Comparison of ENCODE assay signal across 37 mouse cellular contexts in the genomic region with DNA sequence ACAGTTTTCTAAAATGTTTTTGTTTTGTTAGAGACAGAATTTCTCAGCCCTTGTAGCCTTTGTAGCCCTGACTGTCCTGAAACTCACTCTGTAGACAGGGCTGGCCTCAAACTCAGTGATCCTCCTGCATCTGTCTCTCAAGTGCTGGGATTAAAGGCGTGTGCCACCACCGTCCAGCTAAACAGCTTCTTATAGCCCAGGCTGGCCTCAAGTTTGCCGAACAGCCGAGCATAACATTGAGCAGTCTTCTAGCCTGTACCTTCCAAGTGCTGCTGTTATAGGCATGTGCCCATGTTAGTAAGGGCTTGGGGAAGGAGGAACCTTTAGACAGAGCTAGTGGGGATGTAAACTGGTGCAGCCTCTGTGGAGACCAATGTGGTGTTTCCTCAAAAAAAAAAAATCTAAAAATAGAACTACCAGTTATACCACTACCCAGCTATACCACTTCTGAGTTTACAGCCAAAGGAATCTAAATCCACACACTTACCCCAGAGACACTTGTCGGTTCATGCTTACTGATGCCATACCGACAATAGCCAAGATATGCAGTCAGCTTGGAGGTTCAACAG. TPM values are rescaled to one million over a fixed set of nuclear protein-coding genes. Genes with fewer than 3 reads are reported as not detected.
DNase-seq lines count a peak whose midpoint lies in the region; ATAC-seq and TF ChIP-seq lines count a peak whose summit lies in the region.
"Had no signal": no experiment of that assay in that cellular context is flagged by ENCODE, and none has a peak within 500 bp of the region (broad histone marks: within the 10 kb centered on the region; RNA-seq: fewer than 3 reads in every experiment).

Gene Bex6 (plus strand): TSS at position 491 of the 569 bp plus-strand sequence.

- H3K36me3 ChIP-seq in midbrain, embryonic 11.5 days (ENCODE audit: control insufficient read depth, insufficient read depth, low read length), result no peaks in the 10 kb centered on the region
- no peaks in the 10 kb centered on the region for H3K36me3 ChIP-seq in midbrain, embryonic 15.5 days (replicated peaks)
- H3K36me3 ChIP-seq in liver, embryonic 16.5 days (ENCODE audit: control insufficient read depth, insufficient read depth), result no peaks in the 10 kb centered on the region
- H3K36me3 ChIP-seq in heart, adult 2 months (ENCODE audit: control insufficient read depth, insufficient read depth, low read length), result no peaks in the 10 kb centered on the region; the same call in 1 of the 2 replicates
- H3K36me3 ChIP-seq: forebrain, embryonic 12.5 days; heart, embryonic 10.5 days; heart, embryonic 15.5 days; hindbrain, embryonic 12.5 days; intestine, embryonic 15.5 days; limb, embryonic 10.5 days; limb, embryonic 15.5 days; neural tube, embryonic 12.5 days had no signal

- H3K79me2 ChIP-seq in heart, adult 2 months (replicated peaks; ENCODE audit: control insufficient read depth, insufficient read depth, low read length), result no peaks in the 10 kb centered on the region

- no peak within 1 kb of the TSS for H3K4me2 ChIP-seq in midbrain, embryonic 11.5 days
- H3K4me2 ChIP-seq in midbrain, embryonic 15.5 days, result no peak within 1 kb of the TSS
- H3K4me2 ChIP-seq in liver, embryonic 16.5 days (ENCODE audit: low read depth, low read length), result no peak within 1 kb of the TSS
- H3K4me2 ChIP-seq: forebrain, embryonic 12.5 days; heart, embryonic 15.5 days; hindbrain, embryonic 12.5 days; intestine, embryonic 15.5 days; limb, embryonic 15.5 days; lung, embryonic 14.5 days; neural tube, embryonic 12.5 days had no signal

- no peak within 1 kb of the TSS for H3K4me3 ChIP-seq in midbrain, embryonic 11.5 days (ENCODE audit: low read depth, low read length)
- H3K4me3 ChIP-seq in midbrain, embryonic 15.5 days, result no peak within 1 kb of the TSS
- H3K4me3 ChIP-seq in bone marrow macrophage, adult 2 months (ENCODE audit: insufficient read depth, low read length), result no peak within 1 kb of the TSS
- no peak within 1 kb of the TSS for H3K4me3 ChIP-seq in liver, embryonic 16.5 days (ENCODE audit: low read depth, low read length)
- no peak within 1 kb of the TSS for H3K4me3 ChIP-seq in heart, adult 2 months
- H3K4me3 ChIP-seq: erythroblast, embryonic 14.5 days; forebrain, embryonic 12.5 days; gastrocnemius, adult 2 months; heart, embryonic 10.5 days; heart, embryonic 15.5 days; hindbrain, embryonic 12.5 days; intestine, embryonic 15.5 days; limb, embryonic 10.5 days; limb, embryonic 15.5 days; myocyte; neural tube, embryonic 12.5 days had no signal

- WGBS in midbrain, embryonic 11.5 days, result 85% methylated on average over 6 of the region's 6 CpGs
- WGBS in midbrain, embryonic 15.5 days, result 87% methylated on average over 6 of the region's 6 CpGs
- 30% methylated on average over 6 of the region's 6 CpGs for WGBS in liver, embryonic 16.5 days (ENCODE audit: insufficient replicate concordance)
- WGBS in heart, adult 2 months, result 83% methylated on average over 6 of the region's 6 CpGs

- peak; percentile 62 for DNase-seq in midbrain, embryonic 11.5 days (ENCODE audit: low spot score, missing footprints)
- DNase-seq in heart, adult 2 months, result no peak
- no peak for DNase-seq in gastrocnemius, postnatal 25 days
- DNase-seq: adrenal gland, adult 8-10 months; B cell, adult 2 months; cerebellum, adult 11 months; cerebellum, adult 9-11 months; gastrocnemius, adult 2 months; kidney, adult 9 months; kidney, postnatal 10 days; layer of hippocampus, adult 9-11 months; lung, embryonic 14.5 days; right cerebral cortex, postnatal 4 days had no signal

- TF ChIP-seq EP300 in heart, adult 2 months (IDR thresholded peaks at IDR 0.05; ENCODE audit: insufficient read depth, low read depth, low read length), result no peak

- H3K27ac ChIP-seq in midbrain, embryonic 11.5 days (ENCODE audit: low read depth, low read length), result no peak within 1 kb of the TSS
- no peak within 1 kb of the TSS for H3K27ac ChIP-seq in midbrain, embryonic 15.5 days
- H3K27ac ChIP-seq in bone marrow macrophage, adult 2 months (ENCODE audit: insufficient read depth, low read depth, low read length), result peak within 1 kb of the TSS; percentile 87
- peak within 1 kb of the TSS; percentile 41; the same call in 1 of the 2 replicates for H3K27ac ChIP-seq in liver, embryonic 16.5 days (ENCODE audit: low read length)
- H3K27ac ChIP-seq in heart, adult 2 months, result no peak within 1 kb of the TSS
- H3K27ac ChIP-seq: forebrain, embryonic 12.5 days; gastrocnemius, adult 2 months; heart, embryonic 10.5 days; heart, embryonic 15.5 days; hindbrain, embryonic 12.5 days; hindbrain, postnatal 0 days; intestine, embryonic 15.5 days; limb, embryonic 10.5 days; limb, embryonic 15.5 days; neural tube, embryonic 12.5 days had no signal

- H3K9ac ChIP-seq in midbrain, embryonic 11.5 days (ENCODE audit: low read length), result no peak within 1 kb of the TSS
- no peak within 1 kb of the TSS for H3K9ac ChIP-seq in midbrain, embryonic 15.5 days
- no peak within 1 kb of the TSS for H3K9ac ChIP-seq in liver, embryonic 16.5 days (ENCODE audit: low read depth, low read length)
- no peak within 1 kb of the TSS for H3K9ac ChIP-seq in heart, adult 2 months (ENCODE audit: low read depth, low read length)
- H3K9ac ChIP-seq: forebrain, embryonic 12.5 days; heart, embryonic 15.5 days; hindbrain, embryonic 12.5 days; intestine, embryonic 15.5 days; limb, embryonic 15.5 days; lung, embryonic 14.5 days; neural tube, embryonic 12.5 days had no signal

- TF ChIP-seq POLR2A in bone marrow macrophage, adult 2 months (IDR thresholded peaks at IDR 0.05; ENCODE audit: borderline replicate concordance, low read depth, low read length), result no peak
- no peak for TF ChIP-seq POLR2A in heart, adult 2 months (IDR thresholded peaks at IDR 0.05; ENCODE audit: insufficient read depth, low read depth, low read length)

- no peaks in the 10 kb centered on the region for H3K9me3 ChIP-seq in midbrain, embryonic 11.5 days (ENCODE audit: control insufficient read depth, low read length)
- no peaks in the 10 kb centered on the region for H3K9me3 ChIP-seq in midbrain, embryonic 15.5 days
- H3K9me3 ChIP-seq in liver, embryonic 16.5 days (replicated peaks; ENCODE audit: control insufficient read depth, low read length), result no peaks in the 10 kb centered on the region
- H3K9me3 ChIP-seq: forebrain, embryonic 12.5 days; heart, embryonic 10.5 days; heart, embryonic 15.5 days; hindbrain, embryonic 12.5 days; intestine, embryonic 15.5 days; limb, embryonic 10.5 days; limb, embryonic 15.5 days; neural tube, embryonic 12.5 days had no signal

- no peaks in the 10 kb centered on the region for H3K27me3 ChIP-seq in midbrain, embryonic 11.5 days (ENCODE audit: control insufficient read depth, insufficient read depth, low read length)
- no peaks in the 10 kb centered on the region for H3K27me3 ChIP-seq in midbrain, embryonic 15.5 days (replicated peaks)
- no peaks in the 10 kb centered on the region for H3K27me3 ChIP-seq in liver, embryonic 16.5 days (ENCODE audit: control insufficient read depth, insufficient read depth, low read depth, low read length)
- no peaks in the 10 kb centered on the region for H3K27me3 ChIP-seq in heart, adult 2 months (ENCODE audit: control insufficient read depth, insufficient read depth, low read length)
- H3K27me3 ChIP-seq: forebrain, embryonic 12.5 days; heart, embryonic 15.5 days; hindbrain, embryonic 12.5 days; intestine, embryonic 15.5 days; limb, embryonic 15.5 days; neural tube, embryonic 12.5 days had no signal

- no peak for ATAC-seq in midbrain, embryonic 11.5 days (ENCODE audit: low FRiP score)
- ATAC-seq in midbrain, embryonic 15.5 days (replicated peaks), result no peak
- no peak for ATAC-seq in liver, embryonic 16.5 days (ENCODE audit: low read depth)
- ATAC-seq in megakaryocyte progenitor cell, adult 5-6 weeks (replicated peaks; ENCODE audit: poor library complexity), result peak; percentile 40
- ATAC-seq in frontal cortex, adult (ENCODE audit: low TSS enrichment), result no peak
- ATAC-seq: hindbrain, postnatal 0 days; intestine, embryonic 15.5 days; midbrain, embryonic 16.5 days had no signal

- H3K4me1 ChIP-seq in midbrain, embryonic 11.5 days (ENCODE audit: control insufficient read depth, insufficient read depth, low read length), result peaks cover 3% of the 10 kb centered on the region; the same call in 1 of the 2 replicates
- no peaks in the 10 kb centered on the region for H3K4me1 ChIP-seq in midbrain, embryonic 15.5 days
- H3K4me1 ChIP-seq in bone marrow macrophage, adult 2 months (ENCODE audit: control insufficient read depth, insufficient read depth, low read length), result peaks cover 37% of the 10 kb centered on the region
- peaks cover 11% of the 10 kb centered on the region for H3K4me1 ChIP-seq in liver, embryonic 16.5 days (ENCODE audit: control insufficient read depth, low read depth, low read length)
- H3K4me1 ChIP-seq in heart, adult 2 months (ENCODE audit: control insufficient read depth, insufficient read depth, low read length), result no peaks in the 10 kb centered on the region
- H3K4me1 ChIP-seq: heart, embryonic 15.5 days; intestine, embryonic 15.5 days; neural tube, embryonic 12.5 days had no signal

- intact Hi-C loops in heart, adult 2 months (cut with DNase I), result no loop called here

- TF ChIP-seq CTCF in bone marrow macrophage, adult 2 months (IDR thresholded peaks at IDR 0.05; ENCODE audit: low read depth, low read length), result no peak
- no peak for TF ChIP-seq CTCF in heart, adult 2 months (IDR thresholded peaks at IDR 0.05)

RNA-seq across cellular contexts. Expression of gene Bex6, which starts in this region (rescaled TPM):
- polyA plus RNA-seq in midbrain, embryonic 11.5 days (2014; fragmentation: Nextera tagmentation; extraction: Ambion mirVana), result 0.23 TPM in 1 of 2 replicates, not detected in the other
- not detected in 2 replicates for polyA plus RNA-seq in midbrain, embryonic 15.5 days (2015; fragmentation: Nextera tagmentation; extraction: Ambion mirVana)
- polyA plus RNA-seq in bone marrow macrophage, adult 2 months (2012; ENCODE audit: insufficient read depth, insufficient read length, missing spikeins), result 1.4 and 1.9 TPM in 2 replicates
- polyA plus RNA-seq in liver, embryonic 16.5 days (2015; fragmentation: Nextera tagmentation; extraction: Ambion mirVana), result 0.90 and 1.1 TPM in 2 replicates
- 103 and 110 TPM in 2 replicates for total RNA-seq in megakaryocyte progenitor cell, adult 5-6 weeks (2015)
- total RNA-seq in megakaryocyte progenitor cell, adult 5-6 weeks (2017), result 81.8 and 101 TPM in 2 replicates
- total RNA-seq in heart, adult 2 months (2021), result not detected
- not detected in 2 replicates for polyA plus RNA-seq in heart, adult 2 months (2012; rRNA removed)
- not detected for total RNA-seq in gastrocnemius, postnatal 25 days (2021)
- total RNA-seq: adrenal gland, adult 8-10 months; adrenal gland, postnatal 4 days; gastrocnemius, adult 2 months; gastrocnemius, postnatal 4 days; heart, postnatal 25 days; hindbrain, postnatal 0 days; left cerebral cortex, postnatal 10 days had no signal
- polyA plus RNA-seq: cortical plate, adult 2 months; embryonic facial prominence, embryonic 14.5 days; erythroblast, embryonic 14.5 days; forebrain, embryonic 12.5 days; heart, embryonic 15.5 days; hindbrain, embryonic 12.5 days; hindbrain, postnatal 0 days; large intestine, adult 2 months; lung, embryonic 14.5 days; midbrain, embryonic 16.5 days; myocyte; neural tube, embryonic 12.5 days had no signal

Comparison
In these comparisons a context has a peak if more than half of its experiments do, and no peak if none do; other contexts are left out.
1. RNA of gene Bex6 (total RNA-seq): 81.8 to 110 TPM in megakaryocyte progenitor cell, adult 5-6 weeks; not detected in heart, adult 2 months and not detected in gastrocnemius, postnatal 25 days; every median in the first group is over 10 times any median in the second.
2. Peak in DNase-seq in midbrain, embryonic 11.5 days; RNA of the gene not detected or under 1 TPM.
3. H3K27ac ChIP-seq: peak in bone marrow macrophage, adult 2 months (single experiment) and liver, embryonic 16.5 days (single experiment); none in midbrain, embryonic 11.5 days (single experiment), midbrain, embryonic 15.5 days (single experiment) and heart, adult 2 months (single experiment).